Mouse (Mus musculus) embryonic facial prominence, embryonic 11.5 days (tissue): ENCODE measurements around the gene Dctn2. TPM values are rescaled to one million over a fixed set of nuclear protein-coding genes. Genes with fewer than 3 reads are reported as not detected.

Experiments used
- ATAC-seq: fragments of 200-750 bp; cut with Nextera tagmentation; replicated peaks from 2 replicates; pipeline ENCODE4 v1.8.0; 2017; ENCODE audit warnings: low read depth; ENCODE audit not compliant: insufficient number of reproducible peaks, low FRiP score, low TSS enrichment
- DNase-seq: peaks from one replicate; pipeline ENCODE4 v3.0.0-alpha.2; 2015; ENCODE audit warnings: low spot score
- H3K27ac ChIP-seq: fragments of 300-500 bp; sonication (generic); replicated peaks from 2 replicates; pipeline ENCODE4 v1.5.1; 2014; ENCODE audit warnings: mild to moderate bottlenecking, low read depth, low read length, control low read depth
- H3K27me3 ChIP-seq: fragments of 300-500 bp; sonication (generic); 2 replicates; pipeline ENCODE4 v1.6.1; 2014; ENCODE audit warnings: mild to moderate bottlenecking, low read length, moderate library complexity, mixed read lengths; ENCODE audit not compliant: control insufficient read depth, insufficient read depth
- H3K36me3 ChIP-seq: fragments of 300-500 bp; sonication (generic); replicated peaks from 2 replicates; pipeline ENCODE4 v1.6.1; 2014; ENCODE audit warnings: low read depth, mild to moderate bottlenecking, low read length, moderate library complexity, mixed read lengths; ENCODE audit not compliant: control insufficient read depth, insufficient read depth
- H3K4me1 ChIP-seq: fragments of 300-500 bp; sonication (generic); 2 replicates; pipeline ENCODE4 v1.6.1; 2014; ENCODE audit warnings: low read length, mixed read lengths; ENCODE audit not compliant: control insufficient read depth, insufficient read depth
- H3K4me2 ChIP-seq: fragments of 300-500 bp; sonication (generic); 2 replicates; pipeline ENCODE4 v1.6.1; 2014; ENCODE audit warnings: low read depth, mild to moderate bottlenecking, control low read depth, low read length, moderate library complexity
- H3K4me3 ChIP-seq: fragments of 300-500 bp; sonication (generic); 2 replicates; pipeline ENCODE4 v1.5.1; 2014; ENCODE audit warnings: low read depth, low read length, control low read depth
- H3K9ac ChIP-seq: fragments of 300-500 bp; sonication (generic); replicated peaks from 2 replicates; pipeline ENCODE4 v1.6.1; 2014; ENCODE audit warnings: mild to moderate bottlenecking, control low read depth, low read length
- H3K9me3 ChIP-seq: fragments of 300-500 bp; sonication (generic); replicated peaks from 2 replicates; pipeline ENCODE4 v1.6.1; 2016; ENCODE audit warnings: mild to moderate bottlenecking, low read length, inconsistent platforms, mixed read lengths; ENCODE audit not compliant: control insufficient read depth
- WGBS: fragments of 180-500 bp; shearing (Covaris S2); extraction: QIAGEN DNeasy Blood & Tissue Kit; methylation state at CpG from one replicate; pipeline ENCODE4 v1.1.7; 2014; 5-methylcytosine and 5-hydroxymethylcytosine counted together
- polyA plus RNA-seq: library from polyadenylated mRNA; unstranded; fragments of >200 nt; fragmentation: Nextera tagmentation; extraction: Ambion mirVana; gene quantifications from 2 replicates; pipeline ENCODE4 v1.2.1, GENCODE M21; 2014

Gene Dctn2
- polyA plus RNA-seq, 1 experiment from 2014 or later, result 162 TPM

- peaks cover 13% of the 10 kb centered on the region for H3K36me3 ChIP-seq
Observed at GRCm38 (mm10) chr10:127287271-127287935, 21.2 kb downstream of the Dctn2 start.

GRCm38 (mm10) chr10:127287936-127288293 lies 21.7 kb downstream of the Dctn2 start:
- no peak for ATAC-seq
- peak overlapping the region; percentile 86 for H3K9ac ChIP-seq

More at GRCm38 (mm10) chr10:127287271-127287935, 21.2 kb downstream of the Dctn2 start:
- peak overlapping the region; percentile 55 for H3K4me3 ChIP-seq
- 0 out of 2 replicates have a peak overlapping the region, but pooled peaks have one; percentile 99 for H3K27ac ChIP-seq
- no peaks in the 10 kb centered on the region for H3K9me3 ChIP-seq
- peak overlapping the region; percentile 86 for H3K9ac ChIP-seq
- 83% methylated on average over 15 of the region's 15 CpGs for WGBS
- peaks cover 5% of the 10 kb centered on the region for H3K4me1 ChIP-seq
- peak overlapping the region; percentile 82 for H3K4me2 ChIP-seq
- DNase-seq, result no peak
- H3K27me3 ChIP-seq, result no peaks in the 10 kb centered on the region
- ATAC-seq, result no peak

GRCm38 (mm10) chr10:127288328-127288799 lies 22.2 kb downstream of the Dctn2 start:
- Histone ChIP-seq H3K9me3 (no peaks in the 10 kb centered on the region), H3K4me2 (peak overlapping the region; percentile 82), H3K4me3 (peak overlapping the region; percentile 55), H3K4me1 (peaks cover 5% of the 10 kb centered on the region), H3K9ac (peak overlapping the region; percentile 86), H3K27me3 (no peaks in the 10 kb centered on the region), H3K27ac (peak overlapping the region; percentile 99), H3K36me3 (peaks cover 12% of the 10 kb centered on the region)
- 0 out of 2 replicates have a peak, but pooled peaks have one; percentile 1 for ATAC-seq
- WGBS, result under 1% methylated on average over 13 of the region's 28 CpGs
- DNase-seq, result peak; percentile 65

More at GRCm38 (mm10) chr10:127287936-127288293, 21.7 kb downstream of the Dctn2 start:
- Histone ChIP-seq H3K36me3 (peaks cover 13% of the 10 kb centered on the region), H3K4me1 (peaks cover 5% of the 10 kb centered on the region), H3K4me3 (peak overlapping the region; percentile 55), H3K9me3 (no peaks in the 10 kb centered on the region), H3K27ac (peak overlapping the region; percentile 99), H3K4me2 (peak overlapping the region; percentile 82), H3K27me3 (no peaks in the 10 kb centered on the region)
- DNase-seq, result no peak
- WGBS, result 0% methylated on average over 3 of the region's 3 CpGs

GRCm38 (mm10) chr10:127288800-127289572 lies 22.8 kb downstream of the Dctn2 start, which contains the start of gene Mbd6:
Gene Mbd6, minus strand, starts transcription at chr10:127289018.
- peak within 1 kb of the TSS; percentile 55 for H3K4me3 ChIP-seq
- H3K36me3 ChIP-seq, result peaks cover 10% of the 10 kb centered on the region
- peak within 1 kb of the TSS; percentile 82 for H3K4me2 ChIP-seq
- DNase-seq (peak; percentile 88), ATAC-seq (0 out of 2 replicates have a peak, but pooled peaks have one; percentile 16)
- peak within 1 kb of the TSS; percentile 86 for H3K9ac ChIP-seq
- H3K4me1 ChIP-seq, result peaks cover 5% of the 10 kb centered on the region
- no peaks in the 10 kb centered on the region for H3K27me3 ChIP-seq
- H3K9me3 ChIP-seq, result no peaks in the 10 kb centered on the region
- peak within 1 kb of the TSS; percentile 99 for H3K27ac ChIP-seq
- WGBS, result 0% methylated on average over 20 of the region's 65 CpGs

GRCm38 (mm10) chr10:127289573-127290191 lies 23.5 kb downstream of the Dctn2 start:
- peak overlapping the region; percentile 86 for H3K9ac ChIP-seq
- H3K4me1 ChIP-seq, result peaks cover 5% of the 10 kb centered on the region
- no peaks in the 10 kb centered on the region for H3K27me3 ChIP-seq
- no peaks in the 10 kb centered on the region for H3K9me3 ChIP-seq
- ATAC-seq, result 0 out of 2 replicates have a peak, but pooled peaks have one; percentile 3
- H3K4me3 ChIP-seq, result peak overlapping the region; percentile 55
- 2% methylated on average over 15 of the region's 15 CpGs for WGBS
- H3K36me3 ChIP-seq, result peaks cover 10% of the 10 kb centered on the region
- H3K27ac ChIP-seq, result peak overlapping the region; percentile 99
- no peak for DNase-seq
- H3K4me2 ChIP-seq, result peak overlapping the region; percentile 82

- H3K4me3 ChIP-seq, result peak overlapping the region; percentile 55
- peaks cover 12% of the 10 kb centered on the region for H3K36me3 ChIP-seq
Observed at GRCm38 (mm10) chr10:127290307-127290929, 24.2 kb downstream of the Dctn2 start.

More at GRCm38 (mm10) chr10:127290307-127290929, 24.2 kb downstream of the Dctn2 start:
- Histone ChIP-seq H3K9ac (peak overlapping the region; percentile 71), H3K27me3 (no peaks in the 10 kb centered on the region), H3K4me2 (peak overlapping the region; percentile 72), H3K27ac (peak overlapping the region; percentile 99), H3K4me1 (peaks cover 5% of the 10 kb centered on the region), H3K9me3 (no peaks in the 10 kb centered on the region)
- DNase-seq, result peak; percentile 100
- under 1% methylated on average over 41 of the region's 47 CpGs for WGBS
- ATAC-seq, result peak; percentile 79
